In genomic region chr11:8215634-8216033, GRCm38 (mm10) we compare ENCODE assay signal across 12 mouse cellular contexts.
DNase-seq lines count a peak whose midpoint lies in the region; ATAC-seq and TF ChIP-seq lines count a peak whose summit lies in the region.
"Had no signal": no experiment of that assay in that cellular context is flagged by ENCODE, and none has a peak within 500 bp of the region (broad histone marks: within the 10 kb centered on the region; RNA-seq: fewer than 3 reads in every experiment).

No protein-coding gene starts in this region.

- TF ChIP-seq CTCF in kidney, adult 2 months (conservative IDR thresholded peaks at IDR 0.05; ENCODE audit: insufficient read depth, insufficient read length, low read depth, low read length), result no peak
- no peak for TF ChIP-seq CTCF in heart, postnatal 0 days (IDR thresholded peaks at IDR 0.05; ENCODE audit: low read depth)

- DNase-seq in kidney, adult 2 months, result peak; percentile 86
- peak; percentile 58 for DNase-seq in heart, postnatal 0 days (ENCODE audit: low spot score)
- no peak for DNase-seq in thymus, postnatal 14 days
- no peak for DNase-seq in forebrain, embryonic 10.5 days (ENCODE audit: extremely low spot score, low spot score)
- DNase-seq: embryo, embryonic 11 days; liver, embryonic 13.5 days; thymus, adult 2 months had no signal

- 0 out of 2 replicates have a peak, but pooled peaks cover 1% of the 10 kb centered on the region for H3K27me3 ChIP-seq in kidney, adult 2 months (replicated peaks; ENCODE audit: control insufficient read depth, insufficient read depth, low read length)
- H3K27me3 ChIP-seq in kidney, embryonic 14.5 days (ENCODE audit: control insufficient read depth, insufficient read depth, low read length), result no peaks in the 10 kb centered on the region
- H3K27me3 ChIP-seq in heart, postnatal 0 days (ENCODE audit: control insufficient read depth, insufficient read depth, low read length), result no peaks in the 10 kb centered on the region
- H3K27me3 ChIP-seq in lung, embryonic 16.5 days (ENCODE audit: control insufficient read depth, insufficient read depth, low read depth, low read length), result no peaks in the 10 kb centered on the region
- no peaks in the 10 kb centered on the region for H3K27me3 ChIP-seq in forebrain, embryonic 10.5 days (ENCODE audit: poor library complexity, severe bottlenecking)
- H3K27me3 ChIP-seq: liver, embryonic 13.5 days had no signal

- no peak for TF ChIP-seq POLR2A in kidney, adult 2 months (IDR thresholded peaks at IDR 0.05; ENCODE audit: low read depth, low read length)

- no peaks in the 10 kb centered on the region for H3K9me3 ChIP-seq in kidney, embryonic 14.5 days (ENCODE audit: control insufficient read depth, low read length)
- H3K9me3 ChIP-seq in heart, postnatal 0 days (replicated peaks; ENCODE audit: control insufficient read depth, low read length), result no peaks in the 10 kb centered on the region
- no peaks in the 10 kb centered on the region for H3K9me3 ChIP-seq in lung, embryonic 16.5 days (ENCODE audit: control insufficient read depth, low read length)
- no peaks in the 10 kb centered on the region for H3K9me3 ChIP-seq in forebrain, embryonic 10.5 days
- H3K9me3 ChIP-seq: liver, embryonic 13.5 days had no signal

- no peaks in the 10 kb centered on the region for H3K4me1 ChIP-seq in kidney, adult 2 months (ENCODE audit: control insufficient read depth, insufficient read depth, low read length)
- H3K4me1 ChIP-seq in kidney, embryonic 14.5 days (ENCODE audit: control insufficient read depth, insufficient read depth, low read length), result no peaks in the 10 kb centered on the region
- H3K4me1 ChIP-seq in brown adipose tissue, adult 24 weeks (ENCODE audit: control insufficient read depth, insufficient read depth, insufficient read length, low read length), result no peaks in the 10 kb centered on the region; the same call in 1 of the 2 replicates
- peaks cover 4% of the 10 kb centered on the region; the same call in 1 of the 2 replicates for H3K4me1 ChIP-seq in heart, postnatal 0 days (ENCODE audit: control insufficient read depth, insufficient read depth)
- no peaks in the 10 kb centered on the region for H3K4me1 ChIP-seq in lung, embryonic 16.5 days (replicated peaks; ENCODE audit: control insufficient read depth, insufficient read depth, low read length)
- no peaks in the 10 kb centered on the region for H3K4me1 ChIP-seq in forebrain, embryonic 10.5 days
- H3K4me1 ChIP-seq: liver, embryonic 13.5 days had no signal

- no peak overlapping the region for H3K4me3 ChIP-seq in kidney, adult 2 months (ENCODE audit: insufficient read depth, low read depth, low read length)
- H3K4me3 ChIP-seq in kidney, embryonic 14.5 days (ENCODE audit: low read length), result no peak overlapping the region
- no peak overlapping the region for H3K4me3 ChIP-seq in brown adipose tissue, adult 24 weeks (ENCODE audit: insufficient read depth, low read depth, low read length)
- H3K4me3 ChIP-seq in heart, postnatal 0 days (ENCODE audit: low read depth, low read length), result no peak overlapping the region
- no peak overlapping the region for H3K4me3 ChIP-seq in lung, embryonic 16.5 days (ENCODE audit: low read length)
- H3K4me3 ChIP-seq in forebrain, embryonic 10.5 days, result no peak overlapping the region
- H3K4me3 ChIP-seq: liver, embryonic 13.5 days; myocyte had no signal

- no peak overlapping the region for H3K9ac ChIP-seq in kidney, embryonic 14.5 days (ENCODE audit: low read depth, low read length)
- H3K9ac ChIP-seq in heart, postnatal 0 days (replicated peaks; ENCODE audit: low read depth, low read length), result no peak overlapping the region
- no peak overlapping the region for H3K9ac ChIP-seq in lung, embryonic 16.5 days (ENCODE audit: low read length)
- H3K9ac ChIP-seq: liver, embryonic 13.5 days had no signal

- no peaks in the 10 kb centered on the region for H3K36me3 ChIP-seq in kidney, adult 2 months (ENCODE audit: control insufficient read depth, insufficient read depth, low read length)
- H3K36me3 ChIP-seq in kidney, embryonic 14.5 days (ENCODE audit: control insufficient read depth, insufficient read depth, low read length), result no peaks in the 10 kb centered on the region
- H3K36me3 ChIP-seq in heart, postnatal 0 days (replicated peaks; ENCODE audit: control insufficient read depth, insufficient read depth, low read length), result no peaks in the 10 kb centered on the region
- H3K36me3 ChIP-seq in lung, embryonic 16.5 days (ENCODE audit: control insufficient read depth, insufficient read depth, low read length), result no peaks in the 10 kb centered on the region
- no peaks in the 10 kb centered on the region for H3K36me3 ChIP-seq in forebrain, embryonic 10.5 days (replicated peaks)
- H3K36me3 ChIP-seq: liver, embryonic 13.5 days had no signal

- ATAC-seq in kidney, embryonic 14.5 days (ENCODE audit: low FRiP score, low TSS enrichment), result no peak
- peak; percentile 55 for ATAC-seq in heart, postnatal 0 days (ENCODE audit: insufficient read depth, low read depth)
- ATAC-seq in lung, embryonic 16.5 days (ENCODE audit: low read depth), result 0 out of 2 replicates have a peak, but pooled peaks have one; percentile 43
- ATAC-seq in CD4-positive, CD25-positive, alpha-beta regulatory T cell, adult 4 months, result no peak

- no peak overlapping the region for H3K4me2 ChIP-seq in kidney, embryonic 14.5 days (replicated peaks; ENCODE audit: low read depth, low read length)
- H3K4me2 ChIP-seq in heart, postnatal 0 days (ENCODE audit: low read depth, low read length), result no peak overlapping the region
- H3K4me2 ChIP-seq in lung, embryonic 16.5 days (ENCODE audit: low read depth, low read length), result no peak overlapping the region
- H3K4me2 ChIP-seq: liver, embryonic 13.5 days had no signal

- WGBS in kidney, adult 2 months, result 50% methylated on average over 7 of the region's 7 CpGs
- 80% methylated on average over 7 of the region's 7 CpGs for WGBS in kidney, embryonic 14.5 days
- 25% methylated on average over 7 of the region's 7 CpGs for WGBS in heart, postnatal 0 days
- 51% methylated on average over 7 of the region's 7 CpGs for WGBS in lung, embryonic 16.5 days
- WGBS in forebrain, embryonic 10.5 days, result 88% methylated on average over 7 of the region's 7 CpGs

- H3K27ac ChIP-seq in kidney, adult 2 months (ENCODE audit: insufficient read depth, low read depth, low read length), result peak overlapping the region; percentile 50; the same call in 1 of the 2 replicates
- no peak overlapping the region for H3K27ac ChIP-seq in kidney, embryonic 14.5 days (ENCODE audit: low read depth, low read length)
- H3K27ac ChIP-seq in brown adipose tissue, adult 24 weeks (replicated peaks; ENCODE audit: low read depth, low read length), result peak overlapping the region; percentile 83
- H3K27ac ChIP-seq in heart, postnatal 0 days (ENCODE audit: low read depth), result peak overlapping the region; percentile 76
- H3K27ac ChIP-seq in lung, embryonic 16.5 days (ENCODE audit: low read length), result no peak overlapping the region
- no peak overlapping the region for H3K27ac ChIP-seq in forebrain, embryonic 10.5 days
- H3K27ac ChIP-seq: liver, embryonic 13.5 days had no signal

- peak; percentile 65; the same call in 1 of the 2 replicates for TF ChIP-seq EP300 in heart, postnatal 0 days (IDR thresholded peaks at IDR 0.05; ENCODE audit: low read depth)

Comparison
In these comparisons a context has a peak if more than half of its experiments do, and no peak if none do; other contexts are left out.
1. H3K27ac ChIP-seq: peak in kidney, adult 2 months (single experiment), brown adipose tissue, adult 24 weeks (single experiment) and heart, postnatal 0 days (single experiment); none in kidney, embryonic 14.5 days (single experiment), lung, embryonic 16.5 days (single experiment) and forebrain, embryonic 10.5 days (single experiment).
2. DNase-seq: peak in kidney, adult 2 months (single experiment) and heart, postnatal 0 days (single experiment); none in thymus, postnatal 14 days (single experiment) and forebrain, embryonic 10.5 days (single experiment).
3. ATAC-seq: peak in heart, postnatal 0 days (single experiment) and lung, embryonic 16.5 days (single experiment); none in kidney, embryonic 14.5 days (single experiment) and CD4-positive, CD25-positive, alpha-beta regulatory T cell, adult 4 months (single experiment).